Mouse (Mus musculus) urinary bladder, postnatal 36 days (tissue): ENCODE measurements around the gene Scap.

Experiments used
- DNase-seq, 2 experiments: peaks; one replicate each; pipeline ENCODE4 v3.0.0; 2022; ENCODE audit warnings: low spot score in 2 of 2, mixed read lengths in 1 of 2

Scap gene

GRCm38 (mm10) chr9:110333135-110333895 lies at the start of gene Scap:
Gene Scap (plus strand): TSS chr9:110333288.
- DNase-seq = peak; percentile 96 to 97

DNA sequence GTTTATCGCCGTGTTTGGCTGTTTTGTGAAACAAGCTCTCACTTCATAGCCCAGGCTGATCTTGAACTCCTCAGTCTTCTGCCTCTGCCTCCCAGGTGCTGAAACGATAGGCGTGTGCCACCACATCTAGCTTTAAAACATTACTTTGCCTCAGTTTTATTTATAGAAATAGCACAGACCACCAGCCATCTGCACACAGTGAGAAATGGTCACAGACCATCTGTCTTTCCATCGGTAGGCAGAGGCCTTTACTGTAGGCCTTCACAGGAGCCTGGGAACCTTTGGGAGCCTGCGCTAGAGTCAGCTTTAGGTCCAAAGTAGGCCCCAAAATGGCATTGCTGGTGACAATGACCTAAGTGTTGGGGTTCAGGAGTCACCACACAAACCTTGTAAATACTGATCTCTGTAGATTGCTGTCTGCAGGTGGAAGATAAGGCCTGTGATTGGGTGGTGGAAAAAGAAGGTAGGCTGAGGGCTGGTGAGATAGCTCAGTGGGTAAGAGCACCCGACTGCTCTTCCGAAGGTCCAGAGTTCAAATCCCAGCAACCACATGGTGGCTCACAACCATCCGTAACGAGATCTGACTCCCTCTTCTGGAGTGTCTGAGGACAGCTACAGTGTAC lies 48.9 kb upstream of the Scap start:
- no peak for DNase-seq

GRCm38 (mm10) chr9:110287321-110287924 lies 45.7 kb upstream of the Scap start:
- no peak for DNase-seq

DNA sequence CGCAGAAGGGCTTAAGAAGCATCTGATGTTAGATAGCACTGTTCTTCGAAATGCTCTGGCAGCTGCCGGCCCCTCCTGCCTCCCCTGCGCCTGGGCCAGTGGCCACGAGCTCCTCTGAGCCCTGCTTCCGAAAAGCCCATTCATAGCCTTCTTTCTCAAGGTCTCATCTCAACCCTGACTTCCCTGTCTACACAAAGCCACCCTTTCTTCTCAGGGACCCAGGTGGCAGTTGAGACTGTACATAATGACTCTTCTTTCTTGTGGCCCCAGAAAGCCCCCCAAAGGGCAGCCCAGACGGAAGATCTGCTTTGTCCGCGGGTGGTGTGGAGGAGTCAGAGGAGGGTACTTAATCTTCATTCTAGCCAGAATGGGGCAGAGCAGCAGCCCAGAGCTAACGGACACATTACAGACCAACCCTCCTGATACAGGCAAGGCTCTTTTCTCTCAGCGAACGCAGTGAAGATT lies 39.8 kb upstream of the Scap start:
- DNase-seq = no peak

GRCm38 (mm10) chr9:110293873-110294415 lies 39.1 kb upstream of the Scap start:
- DNase-seq = no peak

DNA sequence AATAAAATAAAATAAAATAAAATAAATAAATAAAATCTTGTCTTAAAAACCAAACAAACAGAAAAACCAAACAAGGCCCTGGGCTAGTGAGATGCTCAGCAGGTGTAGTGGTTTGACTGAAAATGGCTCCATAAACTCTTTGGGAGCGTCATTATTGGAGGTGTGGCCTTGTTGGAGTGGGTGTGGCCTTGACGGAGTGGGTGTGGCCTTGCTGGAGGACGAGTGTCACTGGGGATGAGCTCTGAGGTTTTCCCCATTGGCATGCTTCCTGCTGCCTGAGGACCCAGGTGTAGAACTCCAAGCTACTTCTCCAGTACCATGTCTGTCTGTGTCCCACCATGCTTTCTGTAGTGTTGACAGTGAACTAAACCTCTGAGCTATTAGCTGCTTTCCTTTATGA lies 38.3 kb upstream of the Scap start:
- no peak for DNase-seq

DNA sequence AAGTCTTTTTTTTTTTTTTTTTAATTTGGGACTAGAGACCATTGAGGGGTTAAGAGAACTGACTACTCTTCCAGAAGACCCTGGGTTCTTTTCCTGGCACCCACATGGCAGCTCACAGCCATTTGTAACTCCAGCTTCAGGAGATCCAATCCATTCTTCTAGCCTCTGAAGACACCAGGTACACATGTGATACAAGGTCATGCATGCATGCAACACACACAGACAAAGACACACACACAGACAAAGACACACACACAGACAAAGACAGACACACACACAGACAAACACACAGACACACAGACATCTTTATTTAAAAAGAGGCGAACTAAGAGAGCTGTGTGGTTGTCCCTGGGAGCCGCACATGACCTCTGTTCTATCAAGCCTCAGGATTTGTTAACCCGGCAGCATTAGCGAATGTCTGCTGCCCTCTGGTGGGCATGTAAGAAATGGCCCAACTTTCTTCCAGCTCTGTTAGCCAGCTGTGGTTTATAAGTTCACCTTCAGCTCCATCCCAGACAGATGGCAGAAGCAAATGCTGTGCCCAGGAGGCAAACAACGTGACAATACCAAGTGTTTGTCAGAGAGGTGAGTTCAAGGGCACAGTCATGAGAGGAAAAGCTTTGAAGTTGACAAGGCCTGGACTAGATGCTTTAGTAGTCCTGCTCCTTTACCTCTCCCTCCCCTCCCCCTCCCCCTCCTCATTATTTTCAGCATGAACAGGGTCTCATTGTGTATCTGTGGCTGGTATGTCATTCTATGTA lies 36.0 kb upstream of the Scap start:
- peak; percentile 67 to 81 for DNase-seq

DNA sequence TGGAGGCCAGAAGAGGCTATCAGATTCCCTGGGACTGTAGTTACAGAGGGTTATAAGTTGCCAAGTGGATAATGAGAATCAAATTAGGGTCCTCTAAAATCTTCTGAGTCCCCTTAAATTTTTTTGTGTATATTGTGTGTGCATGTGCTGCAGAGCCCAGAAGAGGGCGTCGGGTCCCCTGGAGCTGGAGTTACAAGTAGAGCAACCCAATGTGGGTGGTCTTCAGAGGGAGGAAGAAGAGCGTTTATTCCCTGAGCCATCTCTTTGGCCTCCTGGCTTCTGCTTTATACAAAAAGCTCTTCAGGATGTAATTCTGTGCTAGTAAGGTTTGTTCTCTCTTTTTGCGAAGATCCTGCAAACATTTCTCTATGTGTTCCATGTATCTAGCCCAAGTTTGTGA lies 28.6 kb upstream of the Scap start:
- DNase-seq = no peak

- peak; percentile 89 to 91 for DNase-seq
Observed at GRCm38 (mm10) chr9:110304969-110305651, 28.0 kb upstream of the Scap start, which contains the start of gene Elp6. Gene Elp6 (plus strand): TSS chr9:110305173.

DNA sequence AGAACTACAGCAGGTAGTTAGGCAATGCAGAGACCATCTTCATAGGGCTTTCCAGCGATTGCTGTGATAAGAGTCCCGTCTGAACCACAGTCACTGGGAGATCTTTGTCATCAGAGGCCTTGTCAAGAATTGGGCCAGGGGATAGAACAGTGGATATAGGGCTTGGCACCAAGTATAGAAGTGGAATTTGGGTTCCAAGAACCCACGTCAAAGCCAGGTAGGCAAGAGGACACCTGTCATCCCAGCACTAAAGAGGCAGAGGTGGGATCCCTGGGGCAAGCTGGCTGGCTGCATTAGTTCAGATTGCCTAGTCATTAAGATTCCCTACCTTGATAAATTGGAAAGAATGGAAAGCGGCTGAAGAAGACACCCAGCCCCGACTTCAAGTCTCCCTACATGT lies 26.7 kb upstream of the Scap start:
- no peak for DNase-seq

- no peak for DNase-seq
Observed at GRCm38 (mm10) chr9:110314706-110315105, 18.4 kb upstream of the Scap start.

DNA sequence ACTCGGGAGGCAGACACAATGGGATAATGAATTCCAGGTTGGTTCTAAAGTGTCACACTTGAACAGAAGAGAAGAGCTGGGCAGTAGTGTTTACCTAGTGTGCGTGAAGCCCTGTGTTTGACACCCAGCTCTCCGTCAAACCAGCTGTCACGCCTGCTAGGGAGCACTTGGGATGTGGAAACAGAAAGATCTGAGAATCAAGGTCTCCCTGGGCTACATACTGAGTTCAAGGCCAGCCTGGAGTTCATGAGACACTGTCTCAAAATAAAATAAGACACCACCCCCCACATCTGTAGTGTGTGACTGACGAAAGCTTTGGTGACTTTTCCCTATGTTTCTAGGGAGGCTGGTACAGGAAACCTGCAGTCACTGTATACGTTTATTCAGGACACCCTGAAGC lies 17.7 kb upstream of the Scap start:
- DNase-seq = no peak

DNA sequence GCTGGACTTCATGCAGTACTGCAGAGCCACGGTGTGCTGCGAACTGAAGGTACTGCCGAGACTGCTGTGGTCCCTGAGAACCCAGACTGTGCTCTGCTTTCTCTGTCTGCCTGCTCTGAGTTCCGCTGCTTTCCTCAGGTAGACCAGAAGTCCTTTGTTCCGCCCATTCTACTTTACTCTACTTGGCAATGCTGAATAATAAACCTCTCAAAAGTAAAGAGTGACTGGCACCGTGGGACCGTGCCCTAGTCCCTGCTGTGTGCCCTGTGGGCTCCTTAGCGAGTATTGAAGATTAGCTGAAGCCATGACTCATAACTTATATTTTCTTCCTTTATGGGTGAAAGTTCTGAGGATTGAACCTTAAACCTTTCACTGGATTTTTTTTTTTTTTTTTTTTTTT lies 17.2 kb upstream of the Scap start:
- no peak for DNase-seq

- peak in 1 of 2 experiments; percentile 24 for DNase-seq
Observed at GRCm38 (mm10) chr9:110316503-110316902, 16.6 kb upstream of the Scap start.

DNA sequence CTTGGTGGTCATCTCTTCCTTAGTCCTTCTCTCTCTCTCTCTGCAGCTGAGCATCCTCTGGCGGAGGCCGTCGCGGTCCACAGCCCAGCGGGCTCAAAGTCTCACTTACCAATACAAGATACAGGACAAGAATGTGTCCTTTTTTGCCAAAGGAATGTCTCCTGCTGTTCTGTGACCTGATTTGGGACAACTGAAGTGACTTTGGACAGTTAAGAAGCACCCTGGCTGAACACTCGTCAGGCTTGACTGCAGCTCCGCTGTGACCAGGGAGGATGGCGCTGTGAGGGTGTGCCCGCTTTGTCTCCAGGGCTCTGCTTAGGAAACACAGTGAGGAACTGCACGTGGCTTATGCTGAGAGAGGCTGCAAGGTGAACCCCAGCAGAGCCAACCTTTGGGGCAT lies 12.3 kb upstream of the Scap start:
- DNase-seq = no peak

DNA sequence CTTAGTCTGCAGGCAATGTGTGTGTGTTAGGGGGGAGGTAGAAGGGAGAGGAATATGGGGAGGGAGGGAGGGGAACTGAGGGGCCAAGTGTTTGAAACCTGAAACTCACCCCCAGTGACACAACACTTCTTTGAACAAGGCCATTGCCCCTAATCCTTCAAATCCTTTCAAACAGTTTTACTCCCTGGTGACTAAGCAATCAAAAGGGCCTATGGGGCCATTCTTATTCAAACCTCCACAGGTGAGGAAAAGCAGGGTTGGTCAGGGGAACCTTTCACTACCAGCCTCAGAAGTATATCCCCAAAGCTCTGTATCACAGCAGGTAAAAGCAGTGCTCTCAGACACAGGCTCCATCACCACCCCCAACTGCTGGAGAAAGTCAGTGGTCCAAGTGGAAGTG lies 10.1 kb upstream of the Scap start:
- no peak for DNase-seq

GRCm38 (mm10) chr9:110324181-110324580 lies 8.9 kb upstream of the Scap start:
- DNase-seq = no peak

DNA sequence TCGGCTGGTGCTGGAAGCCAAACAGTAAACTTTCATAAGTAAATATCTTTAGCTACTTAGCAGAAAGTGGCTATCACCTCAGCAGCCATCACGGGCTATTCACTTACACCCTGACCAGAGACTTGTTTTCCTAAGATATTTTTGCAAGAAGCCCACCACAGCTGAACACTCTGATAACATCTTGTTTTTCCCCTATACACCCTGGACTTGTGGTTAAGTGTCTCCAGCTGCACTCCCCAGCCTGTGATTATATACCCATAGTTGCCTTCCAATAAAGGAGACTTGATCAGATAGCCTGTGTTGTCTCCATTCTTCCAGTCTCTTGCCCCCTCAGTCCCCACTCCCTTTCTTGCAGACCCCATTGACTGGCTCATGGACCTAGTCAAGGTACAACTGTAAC lies 4.9 kb upstream of the Scap start:
- no peak for DNase-seq

- DNase-seq = no peak
Observed at GRCm38 (mm10) chr9:110328946-110329630, 4.0 kb upstream of the Scap start.

- no peak for DNase-seq
Observed at GRCm38 (mm10) chr9:110329655-110330054, 3.4 kb upstream of the Scap start.

DNA sequence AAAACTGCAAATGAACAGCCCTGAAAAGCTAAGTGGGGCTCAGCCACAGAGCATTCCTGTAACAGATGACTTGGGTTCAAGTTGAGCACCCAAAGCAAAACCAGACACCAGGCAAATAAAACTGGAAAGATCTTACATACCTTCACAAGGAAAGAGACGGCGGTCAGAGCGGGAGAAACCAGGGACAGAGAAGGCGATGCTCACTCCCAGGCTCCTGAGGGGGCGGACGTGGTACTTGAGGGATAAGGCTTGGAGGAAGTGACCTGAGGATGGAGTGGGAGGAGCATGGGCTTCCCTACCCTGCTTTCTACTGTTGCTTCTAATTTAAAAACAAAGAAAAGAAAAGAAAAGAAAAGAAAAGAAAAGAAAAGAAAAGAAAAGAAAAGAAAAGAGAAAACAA lies 2.7 kb upstream of the Scap start:
- DNase-seq = no peak
